Mouse (Mus musculus): ENCODE data around the gene Nrxn1. TPM values are rescaled to one million over a fixed set of nuclear protein-coding genes. Genes with fewer than 3 reads are reported as not detected.

Gene Nrxn1
- polyA plus RNA-seq, 1 experiment from 2014 or later: 1.2 TPM

- H3K36me3 ChIP-seq (ENCODE audit: control insufficient read depth, insufficient read depth): no peaks in the 10 kb centered on the region
- no peak for ATAC-seq (replicated peaks; ENCODE audit: extremely low read depth, insufficient read depth, low FRiP score)
Observed at GRCm38 (mm10) chr17:90569877-90570276, 523.0 kb downstream of the Nrxn1 start.

GRCm38 (mm10) chr17:90565186-90565585 is 527.7 kb downstream of the Nrxn1 start:
- H3K4me3 ChIP-seq (ENCODE audit: low read length): no peak overlapping the region
- no peak overlapping the region for H3K9ac ChIP-seq (ENCODE audit: low read length)
- ATAC-seq (replicated peaks; ENCODE audit: extremely low read depth, insufficient read depth, low FRiP score): no peak
- H3K27me3 ChIP-seq (ENCODE audit: control insufficient read depth, insufficient read depth, low read length): no peaks in the 10 kb centered on the region
- H3K36me3 ChIP-seq (ENCODE audit: control insufficient read depth, insufficient read depth): no peaks in the 10 kb centered on the region
- WGBS: 82% methylated on average over 2 of the region's 2 CpGs
- no peaks in the 10 kb centered on the region for H3K9me3 ChIP-seq (replicated peaks; ENCODE audit: control insufficient read depth, low read length)
- no peak overlapping the region for H3K4me2 ChIP-seq (ENCODE audit: low read depth, low read length)
- H3K27ac ChIP-seq (ENCODE audit: low read length): no peak overlapping the region
- no peaks in the 10 kb centered on the region for H3K4me1 ChIP-seq (ENCODE audit: control insufficient read depth, insufficient read depth, low read length)

More at GRCm38 (mm10) chr17:90569877-90570276, 523.0 kb downstream of the Nrxn1 start:
- Histone ChIP-seq H3K4me3 (ENCODE audit: low read length) (no peak overlapping the region), H3K4me2 (ENCODE audit: low read depth, low read length) (no peak overlapping the region), H3K27me3 (ENCODE audit: control insufficient read depth, insufficient read depth, low read length) (no peaks in the 10 kb centered on the region), H3K9me3 (replicated peaks; ENCODE audit: control insufficient read depth, low read length) (no peaks in the 10 kb centered on the region), H3K4me1 (ENCODE audit: control insufficient read depth, insufficient read depth, low read length) (no peaks in the 10 kb centered on the region), H3K9ac (ENCODE audit: low read length) (no peak overlapping the region), H3K27ac (ENCODE audit: low read length) (no peak overlapping the region)
- WGBS: 55% methylated on average over 2 of the region's 2 CpGs

GRCm38 (mm10) chr17:90556376-90556775 is 536.5 kb downstream of the Nrxn1 start:
- no peaks in the 10 kb centered on the region for H3K27me3 ChIP-seq (ENCODE audit: control insufficient read depth, insufficient read depth, low read length)
- H3K9me3 ChIP-seq (replicated peaks; ENCODE audit: control insufficient read depth, low read length): no peaks in the 10 kb centered on the region
- H3K27ac ChIP-seq (ENCODE audit: low read length): no peak overlapping the region
- H3K36me3 ChIP-seq (ENCODE audit: control insufficient read depth, insufficient read depth): no peaks in the 10 kb centered on the region
- no peaks in the 10 kb centered on the region for H3K4me1 ChIP-seq (ENCODE audit: control insufficient read depth, insufficient read depth, low read length)
- no peak overlapping the region for H3K4me2 ChIP-seq (ENCODE audit: low read depth, low read length)
- H3K4me3 ChIP-seq (ENCODE audit: low read length): no peak overlapping the region
- no peak for ATAC-seq (replicated peaks; ENCODE audit: extremely low read depth, insufficient read depth, low FRiP score)
- H3K9ac ChIP-seq (ENCODE audit: low read length): no peak overlapping the region

GRCm38 (mm10) chr17:90550415-90550814 is 542.5 kb downstream of the Nrxn1 start:
- H3K9ac ChIP-seq (ENCODE audit: low read length): no peak overlapping the region

GRCm38 (mm10) chr17:90546806-90547205 is 546.1 kb downstream of the Nrxn1 start:
- Histone ChIP-seq H3K27me3 (ENCODE audit: control insufficient read depth, insufficient read depth, low read length) (no peaks in the 10 kb centered on the region), H3K9me3 (replicated peaks; ENCODE audit: control insufficient read depth, low read length) (no peaks in the 10 kb centered on the region), H3K36me3 (ENCODE audit: control insufficient read depth, insufficient read depth) (no peaks in the 10 kb centered on the region), H3K4me2 (ENCODE audit: low read depth, low read length) (no peak overlapping the region), H3K27ac (ENCODE audit: low read length) (no peak overlapping the region), H3K9ac (ENCODE audit: low read length) (no peak overlapping the region), H3K4me3 (ENCODE audit: low read length) (no peak overlapping the region), H3K4me1 (ENCODE audit: control insufficient read depth, insufficient read depth, low read length) (no peaks in the 10 kb centered on the region)
- 81% methylated on average over 4 of the region's 4 CpGs for WGBS
- ATAC-seq (replicated peaks; ENCODE audit: extremely low read depth, insufficient read depth, low FRiP score): no peak

More at GRCm38 (mm10) chr17:90550415-90550814, 542.5 kb downstream of the Nrxn1 start:
- WGBS: 79% methylated on average over 4 of the region's 4 CpGs
- Histone ChIP-seq H3K4me2 (ENCODE audit: low read depth, low read length) (no peak overlapping the region), H3K4me3 (ENCODE audit: low read length) (no peak overlapping the region), H3K27me3 (ENCODE audit: control insufficient read depth, insufficient read depth, low read length) (no peaks in the 10 kb centered on the region), H3K9me3 (replicated peaks; ENCODE audit: control insufficient read depth, low read length) (no peaks in the 10 kb centered on the region), H3K36me3 (ENCODE audit: control insufficient read depth, insufficient read depth) (no peaks in the 10 kb centered on the region), H3K27ac (ENCODE audit: low read length) (no peak overlapping the region), H3K4me1 (ENCODE audit: control insufficient read depth, insufficient read depth, low read length) (no peaks in the 10 kb centered on the region)
- ATAC-seq (replicated peaks; ENCODE audit: extremely low read depth, insufficient read depth, low FRiP score): no peak

GRCm38 (mm10) chr17:90544639-90545259 is 548.1 kb downstream of the Nrxn1 start:
- no peak overlapping the region for H3K9ac ChIP-seq (ENCODE audit: low read length)
- no peak overlapping the region for H3K4me2 ChIP-seq (ENCODE audit: low read depth, low read length)
- no peak overlapping the region for H3K4me3 ChIP-seq (ENCODE audit: low read length)
- 63% methylated on average over 8 of the region's 8 CpGs for WGBS
- no peak overlapping the region for H3K27ac ChIP-seq (ENCODE audit: low read length)
- ATAC-seq (replicated peaks; ENCODE audit: extremely low read depth, insufficient read depth, low FRiP score): no peak
- no peaks in the 10 kb centered on the region for H3K27me3 ChIP-seq (ENCODE audit: control insufficient read depth, insufficient read depth, low read length)
- no peaks in the 10 kb centered on the region for H3K36me3 ChIP-seq (ENCODE audit: control insufficient read depth, insufficient read depth)
- no peaks in the 10 kb centered on the region for H3K9me3 ChIP-seq (replicated peaks; ENCODE audit: control insufficient read depth, low read length)
- H3K4me1 ChIP-seq (ENCODE audit: control insufficient read depth, insufficient read depth, low read length): no peaks in the 10 kb centered on the region

GRCm38 (mm10) chr17:90543986-90544638 is 548.8 kb downstream of the Nrxn1 start:
- H3K9me3 ChIP-seq (replicated peaks; ENCODE audit: control insufficient read depth, low read length): no peaks in the 10 kb centered on the region
- H3K9ac ChIP-seq (ENCODE audit: low read length): no peak overlapping the region
- no peak overlapping the region for H3K27ac ChIP-seq (ENCODE audit: low read length)
- no peak overlapping the region for H3K4me3 ChIP-seq (ENCODE audit: low read length)
- ATAC-seq (replicated peaks; ENCODE audit: extremely low read depth, insufficient read depth, low FRiP score): no peak
- H3K4me1 ChIP-seq (ENCODE audit: control insufficient read depth, insufficient read depth, low read length): no peaks in the 10 kb centered on the region
- 9% methylated on average over 4 of the region's 4 CpGs for WGBS
- no peaks in the 10 kb centered on the region for H3K27me3 ChIP-seq (ENCODE audit: control insufficient read depth, insufficient read depth, low read length)
- H3K36me3 ChIP-seq (ENCODE audit: control insufficient read depth, insufficient read depth): no peaks in the 10 kb centered on the region
- no peak overlapping the region for H3K4me2 ChIP-seq (ENCODE audit: low read depth, low read length)

GRCm38 (mm10) chr17:90531443-90531842 is 561.4 kb downstream of the Nrxn1 start:
- Histone ChIP-seq H3K36me3 (ENCODE audit: control insufficient read depth, insufficient read depth) (no peaks in the 10 kb centered on the region), H3K4me1 (ENCODE audit: control insufficient read depth, insufficient read depth, low read length) (no peaks in the 10 kb centered on the region), H3K27ac (ENCODE audit: low read length) (no peak overlapping the region), H3K4me2 (ENCODE audit: low read depth, low read length) (no peak overlapping the region), H3K27me3 (ENCODE audit: control insufficient read depth, insufficient read depth, low read length) (no peaks in the 10 kb centered on the region), H3K9me3 (replicated peaks; ENCODE audit: control insufficient read depth, low read length) (no peaks in the 10 kb centered on the region), H3K4me3 (ENCODE audit: low read length) (no peak overlapping the region), H3K9ac (ENCODE audit: low read length) (no peak overlapping the region)
- ATAC-seq (replicated peaks; ENCODE audit: extremely low read depth, insufficient read depth, low FRiP score): no peak
- 89% methylated on average over 2 of the region's 2 CpGs for WGBS

- H3K9me3 ChIP-seq (replicated peaks; ENCODE audit: control insufficient read depth, low read length): no peaks in the 10 kb centered on the region
- no peaks in the 10 kb centered on the region for H3K36me3 ChIP-seq (ENCODE audit: control insufficient read depth, insufficient read depth)
- no peak overlapping the region for H3K4me2 ChIP-seq (ENCODE audit: low read depth, low read length)
- ATAC-seq (replicated peaks; ENCODE audit: extremely low read depth, insufficient read depth, low FRiP score): no peak
- H3K4me3 ChIP-seq (ENCODE audit: low read length): no peak overlapping the region
- no peak overlapping the region for H3K27ac ChIP-seq (ENCODE audit: low read length)
- H3K9ac ChIP-seq (ENCODE audit: low read length): no peak overlapping the region
- no peaks in the 10 kb centered on the region for H3K27me3 ChIP-seq (ENCODE audit: control insufficient read depth, insufficient read depth, low read length)
- WGBS: 67% methylated on average over 2 of the region's 2 CpGs
- no peaks in the 10 kb centered on the region for H3K4me1 ChIP-seq (ENCODE audit: control insufficient read depth, insufficient read depth, low read length)
Observed at GRCm38 (mm10) chr17:90506026-90506425, 586.8 kb downstream of the Nrxn1 start.
